ENCODE assay signal across 8 mouse cellular contexts in genomic region chr2:177464676-177465075, GRCm38 (mm10). TPM values are rescaled to one million over a fixed set of nuclear protein-coding genes. Genes with fewer than 3 reads are reported as not detected.
DNase-seq lines count a peak whose midpoint lies in the region; ATAC-seq and TF ChIP-seq lines count a peak whose summit lies in the region.
"Not testable (repeated sequence)": the region's sequence is repeated elsewhere in the genome, so short reads cannot be mapped to it uniquely, and the experiment has no call there.

Gene Zfp970, plus strand, starts transcription at chr2:177464733.

- not testable (repeated sequence) for H3K9ac ChIP-seq in forebrain, embryonic 16.5 days (replicated peaks; ENCODE audit: low read depth, low read length); heart, postnatal 0 days (replicated peaks; ENCODE audit: low read depth, low read length); midbrain, embryonic 14.5 days (replicated peaks; ENCODE audit: low read length)
- H3K9ac ChIP-seq in kidney, embryonic 15.5 days, result 0 out of 2 replicates have a peak within 1 kb of the TSS, but pooled peaks have one; percentile 10
- peak within 1 kb of the TSS; percentile 7; the same call in 1 of the 2 replicates for H3K9ac ChIP-seq in limb, embryonic 14.5 days (ENCODE audit: low read depth, low read length, severe bottlenecking)

- 13% methylated on average over 6 of the region's 9 CpGs for WGBS in forebrain, embryonic 16.5 days
- WGBS in heart, postnatal 0 days, result 3% methylated on average over 6 of the region's 9 CpGs
- 7% methylated on average over 8 of the region's 9 CpGs for WGBS in kidney, embryonic 15.5 days
- 3% methylated on average over 6 of the region's 9 CpGs for WGBS in limb, embryonic 14.5 days
- 14% methylated on average over 8 of the region's 9 CpGs for WGBS in midbrain, embryonic 14.5 days
- WGBS in thymus, adult 2 months, result 5% methylated on average over 8 of the region's 9 CpGs

- not testable (repeated sequence) for TF ChIP-seq EP300 in heart, postnatal 0 days (IDR thresholded peaks at IDR 0.05; ENCODE audit: low read depth)

- not testable (repeated sequence) for H3K27me3 ChIP-seq in forebrain, embryonic 16.5 days (replicated peaks; ENCODE audit: control insufficient read depth, insufficient read depth, low read length); heart, postnatal 0 days (ENCODE audit: control insufficient read depth, insufficient read depth, low read length); kidney, embryonic 15.5 days; limb, embryonic 14.5 days (ENCODE audit: control insufficient read depth, insufficient read depth, low read length); midbrain, embryonic 14.5 days (ENCODE audit: control insufficient read depth, insufficient read depth, low read length); thymus, adult 2 months (ENCODE audit: control insufficient read depth, insufficient read depth, low read length)

- peak; percentile 14 for DNase-seq in NIH3T3 (ENCODE audit: low read depth)
- DNase-seq in cerebellum, adult 9-11 months, result peak; percentile 43
- not testable (repeated sequence) for DNase-seq in heart, postnatal 0 days (ENCODE audit: low spot score); limb, embryonic 14.5 days (ENCODE audit: low spot score); thymus, adult 2 months
- peak; percentile 0 for DNase-seq in midbrain, embryonic 14.5 days

- TF ChIP-seq POLR2A in limb, embryonic 14.5 days (IDR thresholded peaks at IDR 0.05; ENCODE audit: borderline replicate concordance, extremely low read depth, insufficient read depth, insufficient read length); thymus, adult 2 months (IDR thresholded peaks at IDR 0.05; ENCODE audit: control insufficient read depth, extremely low read depth, insufficient read depth, low read length, poor library complexity): not testable (repeated sequence)

- TF ChIP-seq CTCF in heart, postnatal 0 days (IDR thresholded peaks at IDR 0.05; ENCODE audit: low read depth); thymus, adult 2 months (IDR thresholded peaks at IDR 0.05; ENCODE audit: borderline replicate concordance, control insufficient read depth, extremely low read depth, insufficient read depth, low read length, poor library complexity): not testable (repeated sequence)

- H3K4me3 ChIP-seq in forebrain, embryonic 16.5 days (replicated peaks; ENCODE audit: low read length), result peak within 1 kb of the TSS; percentile 39
- H3K4me3 ChIP-seq in heart, postnatal 0 days (ENCODE audit: low read depth, low read length), result peak within 1 kb of the TSS; percentile 44
- peak within 1 kb of the TSS; percentile 48 for H3K4me3 ChIP-seq in kidney, embryonic 15.5 days (replicated peaks)
- peak within 1 kb of the TSS; percentile 32 for H3K4me3 ChIP-seq in limb, embryonic 14.5 days (replicated peaks; ENCODE audit: low read length)
- peak within 1 kb of the TSS; percentile 29 for H3K4me3 ChIP-seq in midbrain, embryonic 14.5 days (replicated peaks; ENCODE audit: low read depth, low read length)
- H3K4me3 ChIP-seq in thymus, adult 2 months (ENCODE audit: control insufficient read depth, insufficient read depth, low read length), result peak within 1 kb of the TSS; percentile 42

- not testable (repeated sequence) for H3K9me3 ChIP-seq in forebrain, embryonic 16.5 days (ENCODE audit: control insufficient read depth, low read length); heart, postnatal 0 days (replicated peaks; ENCODE audit: control insufficient read depth, low read length); kidney, embryonic 15.5 days (replicated peaks); limb, embryonic 14.5 days (ENCODE audit: control insufficient read depth, low read length); midbrain, embryonic 14.5 days (ENCODE audit: control insufficient read depth, low read length)

- peak within 1 kb of the TSS; percentile 47 for H3K4me2 ChIP-seq in forebrain, embryonic 16.5 days (ENCODE audit: low read length)
- H3K4me2 ChIP-seq in heart, postnatal 0 days (ENCODE audit: low read depth, low read length), result peak within 1 kb of the TSS; percentile 52
- peak within 1 kb of the TSS; percentile 53 for H3K4me2 ChIP-seq in kidney, embryonic 15.5 days
- H3K4me2 ChIP-seq in limb, embryonic 14.5 days (replicated peaks; ENCODE audit: low read depth, low read length, severe bottlenecking), result peak within 1 kb of the TSS; percentile 37; the same call in 1 of the 2 replicates
- H3K4me2 ChIP-seq in midbrain, embryonic 14.5 days (ENCODE audit: low read length), result peak within 1 kb of the TSS; percentile 43

- H3K4me1 ChIP-seq in forebrain, embryonic 16.5 days (replicated peaks; ENCODE audit: control insufficient read depth, insufficient read depth, low read length); heart, postnatal 0 days (ENCODE audit: control insufficient read depth, insufficient read depth); kidney, embryonic 15.5 days; limb, embryonic 14.5 days (ENCODE audit: control insufficient read depth, insufficient read depth, low read length); midbrain, embryonic 14.5 days (ENCODE audit: control insufficient read depth, insufficient read depth, low read length); thymus, adult 2 months (replicated peaks; ENCODE audit: control insufficient read depth, insufficient read depth, low read length): not testable (repeated sequence)

- H3K36me3 ChIP-seq in forebrain, embryonic 16.5 days (ENCODE audit: control insufficient read depth, insufficient read depth); heart, postnatal 0 days (replicated peaks; ENCODE audit: control insufficient read depth, insufficient read depth, low read length); kidney, embryonic 15.5 days; limb, embryonic 14.5 days (ENCODE audit: control insufficient read depth, insufficient read depth, low read length); midbrain, embryonic 14.5 days (ENCODE audit: control insufficient read depth, insufficient read depth, low read length); thymus, adult 2 months (ENCODE audit: control insufficient read depth, insufficient read depth, low read length): not testable (repeated sequence)

- not testable (repeated sequence) for H3K27ac ChIP-seq in forebrain, embryonic 16.5 days (ENCODE audit: low read length); limb, embryonic 14.5 days (replicated peaks; ENCODE audit: low read depth, low read length); midbrain, embryonic 14.5 days (replicated peaks; ENCODE audit: low read depth, low read length); thymus, adult 2 months (ENCODE audit: control insufficient read depth, insufficient read depth, low read length)
- H3K27ac ChIP-seq in heart, postnatal 0 days (ENCODE audit: low read depth), result 0 out of 2 replicates have a peak within 1 kb of the TSS, but pooled peaks have one; percentile 31
- H3K27ac ChIP-seq in kidney, embryonic 15.5 days, result 0 out of 2 replicates have a peak within 1 kb of the TSS, but pooled peaks have one; percentile 58

- not testable (repeated sequence) for ATAC-seq in forebrain, embryonic 16.5 days; heart, postnatal 0 days (ENCODE audit: insufficient read depth, low read depth); kidney, embryonic 15.5 days (replicated peaks; ENCODE audit: low FRiP score); limb, embryonic 14.5 days (ENCODE audit: low FRiP score, low read depth); midbrain, embryonic 14.5 days (ENCODE audit: low FRiP score, low TSS enrichment)

RNA-seq across cellular contexts. Expression of gene Zfp970, which starts in this region (rescaled TPM):
- polyA plus RNA-seq in forebrain, embryonic 16.5 days (2015; fragmentation: Nextera tagmentation; extraction: Ambion mirVana), result 7.2 and 7.5 TPM in 2 replicates
- total RNA-seq in heart, postnatal 0 days (2014; rRNA removed; ENCODE audit: low replicate concordance), result 11.9 TPM in 2 replicates
- polyA plus RNA-seq in heart, postnatal 0 days (2015; fragmentation: Nextera tagmentation; extraction: Ambion mirVana), result 8.3 and 9.1 TPM in 2 replicates
- polyA plus RNA-seq in kidney, embryonic 15.5 days (2015; fragmentation: Nextera tagmentation; extraction: Ambion mirVana), result 14.6 and 16.7 TPM in 2 replicates
- 13.0 and 17.6 TPM in 2 replicates for polyA plus RNA-seq in limb, embryonic 14.5 days (2012; rRNA removed)
- polyA plus RNA-seq in limb, embryonic 14.5 days (2014; fragmentation: Nextera tagmentation; extraction: Ambion mirVana), result 12.8 and 14.5 TPM in 2 replicates
- 7.7 and 9.3 TPM in 2 replicates for polyA plus RNA-seq in midbrain, embryonic 14.5 days (2014; fragmentation: Nextera tagmentation; extraction: Ambion mirVana)
- polyA plus RNA-seq in thymus, adult 2 months (2012; rRNA removed), result 2.3 and 2.6 TPM in 2 replicates
